Mouse (Mus musculus) activated CD4-positive, CD25-positive, alpha-beta regulatory T cell, adult 4 months (primary cell): ENCODE results near the gene Ptdss2. TPM values are rescaled to one million over a fixed set of nuclear protein-coding genes. Genes with fewer than 3 reads are reported as not detected.

Experiments
- ATAC-seq: one replicate; pipeline ENCODE4 v1.8.0; 2017
- polyA plus RNA-seq, 2 experiments: library from polyadenylated mRNA; unstranded; fragments of 100-300 nt; shearing (Covaris generic); gene quantifications; one replicate each; pipeline ENCODE4 v1.2.1; 2017

The Ptdss2 gene
- 1 to 10 TPM; 5.2 to 5.3 TPM for polyA plus RNA-seq

DNA sequence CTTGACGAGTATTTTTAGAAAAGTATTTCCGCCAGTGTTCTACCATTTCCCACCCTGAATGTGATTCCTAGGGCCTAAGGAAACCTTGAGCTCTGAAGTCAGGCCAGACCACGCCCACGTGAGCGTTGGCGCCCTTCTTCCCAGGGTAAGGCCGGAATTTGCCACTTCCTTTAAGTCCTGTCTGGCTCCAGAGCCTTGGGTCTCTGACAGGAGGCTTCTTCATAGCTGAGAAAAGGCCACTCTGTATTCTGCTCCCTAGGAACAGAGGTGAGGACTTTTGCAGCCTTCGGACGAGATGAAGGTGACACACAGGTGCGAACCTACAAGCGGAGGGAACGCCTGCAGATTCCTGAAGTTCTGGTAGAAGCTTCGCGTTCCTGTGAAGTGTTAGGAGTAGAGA, at the start of gene Ptdss2:
TSS of gene Ptdss2 (plus strand) at position 138 of the 400 bp plus-strand sequence.
- no peak for ATAC-seq

DNA sequence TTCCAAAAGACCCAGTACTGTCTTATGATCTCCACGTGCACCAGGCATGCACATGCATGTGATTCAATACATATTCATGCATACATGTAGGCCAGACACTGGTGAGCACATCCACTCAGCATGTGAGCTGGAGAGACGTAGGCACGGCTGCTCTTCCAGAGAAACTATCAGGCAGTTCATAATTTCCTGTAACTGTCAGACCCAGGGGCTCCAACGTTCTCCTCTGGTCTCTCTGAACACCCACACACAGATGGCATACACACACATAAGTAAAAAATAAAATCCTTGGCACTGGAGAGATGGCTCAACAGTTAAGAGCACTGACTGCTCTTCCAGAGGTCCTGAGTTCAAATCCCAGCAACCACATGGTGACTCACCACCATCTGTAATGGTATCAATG, 48.4 kb upstream of the Ptdss2 start:
- no peak for ATAC-seq

DNA sequence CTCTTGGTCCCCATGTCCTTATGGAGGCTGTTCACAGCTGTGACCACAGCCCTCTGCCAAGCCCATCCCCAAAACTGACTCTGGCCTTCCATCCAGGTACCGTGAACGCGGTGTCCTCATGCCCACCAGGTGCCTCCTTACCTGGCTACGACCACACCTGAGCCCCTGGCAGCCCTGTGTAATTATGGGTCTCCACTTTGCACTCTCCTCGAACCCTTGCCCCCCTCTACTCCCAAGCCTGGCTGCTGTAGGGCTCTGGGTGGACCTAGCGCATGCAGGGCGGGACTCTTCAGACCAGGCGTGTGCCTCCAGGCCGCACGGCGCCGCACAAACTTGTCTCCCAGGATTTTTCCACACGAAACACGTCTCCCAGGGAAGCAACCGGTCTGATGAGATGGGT, 44.3 kb upstream of the Ptdss2 start, which contains the start of gene Pkp3:
TSS of gene Pkp3 (plus strand) at position 378 of the 400 bp plus-strand sequence.
- ATAC-seq, result no peak

DNA sequence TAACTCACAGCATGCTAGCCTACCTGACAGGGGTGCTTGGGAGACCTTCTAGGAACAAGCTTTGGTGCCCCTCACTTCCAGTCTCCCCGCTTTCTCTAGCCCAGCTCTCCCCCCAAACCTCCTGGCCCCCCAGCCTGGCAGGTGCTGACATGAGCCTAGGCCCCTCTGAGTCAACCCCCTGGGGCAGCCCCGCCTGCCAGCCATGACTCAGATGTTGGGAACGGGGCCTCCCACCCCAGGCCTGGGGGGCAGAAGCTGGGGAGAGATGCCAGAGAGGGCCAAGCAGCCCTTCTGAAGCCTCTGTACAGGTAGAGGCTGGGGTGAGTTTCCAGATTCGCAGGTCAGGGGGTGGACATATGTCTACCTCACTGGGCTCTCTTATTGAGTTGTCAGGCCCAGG, 43.3 kb upstream of the Ptdss2 start:
- ATAC-seq, result no peak

DNA sequence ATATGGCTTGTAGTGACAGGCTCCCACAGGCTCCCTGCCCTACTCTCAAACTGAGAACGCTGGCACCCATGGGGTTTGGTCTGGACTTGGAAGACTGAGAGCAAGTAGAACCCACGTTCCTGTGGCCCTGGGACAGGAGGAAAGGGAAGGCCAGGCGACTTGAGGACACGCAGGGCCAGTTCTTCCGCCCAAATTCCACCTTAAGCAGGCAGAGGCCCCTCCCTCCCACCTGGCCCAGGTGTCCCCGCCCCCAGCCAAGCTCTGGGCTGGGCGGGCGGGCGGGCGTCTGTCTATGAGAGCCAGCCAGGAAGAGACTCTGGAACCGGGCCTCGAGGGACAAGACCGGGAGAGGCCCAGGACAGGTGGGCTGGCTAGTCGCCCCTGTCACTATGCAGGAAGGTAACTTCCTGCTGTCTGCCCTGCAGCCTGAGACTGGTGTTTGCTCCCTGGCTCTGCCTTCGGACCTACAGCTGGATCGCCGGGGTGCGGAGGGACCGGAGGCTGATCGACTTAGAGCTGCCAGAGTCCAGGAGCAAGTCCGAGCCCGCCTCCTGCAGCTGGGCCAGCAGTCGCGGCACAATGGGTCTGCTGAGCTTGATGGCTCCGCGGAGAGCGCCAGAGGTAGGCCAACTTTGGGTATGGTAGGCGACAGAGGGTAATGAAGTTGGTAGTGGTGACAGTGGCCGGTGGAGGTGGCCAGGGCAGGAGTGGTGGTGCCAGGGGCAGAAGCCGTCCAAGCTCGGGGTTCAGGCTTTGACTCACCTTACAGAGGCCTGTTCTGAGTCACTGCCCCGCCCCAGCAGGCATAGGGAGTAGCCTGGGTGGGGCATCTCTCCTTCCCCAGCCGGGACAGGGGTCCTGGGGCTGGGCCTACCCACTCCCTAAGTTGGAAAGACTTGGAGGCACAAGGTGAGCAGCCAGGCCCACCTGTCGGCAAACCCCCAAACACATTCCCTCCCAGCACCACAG, 42.4 kb upstream of the Ptdss2 start:
- ATAC-seq, result no peak

DNA sequence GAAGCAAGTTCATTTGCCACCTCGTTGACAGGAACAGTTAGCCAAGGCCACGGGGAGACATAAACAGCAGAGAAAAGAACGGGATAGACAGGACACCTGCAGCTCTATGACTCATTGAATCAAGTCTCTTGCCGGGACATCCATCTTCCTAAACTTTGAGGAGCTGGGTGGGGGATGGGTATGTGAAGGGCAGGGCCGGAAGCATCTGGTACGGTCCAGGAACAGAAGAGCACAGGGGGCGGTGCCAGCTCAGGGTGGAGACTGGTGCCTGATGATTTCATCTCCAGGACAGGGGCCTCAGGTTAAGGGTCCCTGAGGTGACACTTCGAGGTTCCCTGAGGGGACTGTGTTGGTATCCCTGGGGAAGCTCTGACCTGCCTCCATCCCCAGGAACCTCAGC, 34.3 kb upstream of the Ptdss2 start:
- peak; percentile 50 for ATAC-seq

DNA sequence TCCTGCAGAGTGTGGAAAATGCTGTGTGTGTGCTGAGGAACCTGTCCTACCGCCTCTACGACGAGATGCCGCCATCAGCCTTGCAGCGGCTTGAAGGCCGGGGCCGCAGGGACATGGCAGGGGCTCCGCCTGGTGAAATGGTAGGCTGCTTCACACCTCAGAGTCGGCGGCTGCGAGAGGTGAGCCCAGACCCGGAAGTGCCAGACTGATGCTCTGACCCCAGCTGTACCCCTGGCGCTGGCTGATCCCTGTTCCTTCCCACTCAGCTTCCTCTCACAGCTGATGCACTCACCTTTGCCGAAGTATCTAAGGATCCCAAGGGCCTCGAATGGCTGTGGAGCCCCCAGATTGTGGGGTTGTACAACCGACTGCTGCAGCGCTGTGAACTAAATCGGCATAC, 33.7 kb upstream of the Ptdss2 start:
- ATAC-seq, result peak; percentile 18

GRCm38 (mm10) chr7:141090228-141090627, 32.0 kb upstream of the Ptdss2 start:
- ATAC-seq, result no peak

- peak; percentile 59 for ATAC-seq
These were observed 30.0 kb upstream of the Ptdss2 start for GRCm38 (mm10) chr7:141092051-141092735.

GRCm38 (mm10) chr7:141093950-141094349, 28.2 kb upstream of the Ptdss2 start:
- no peak for ATAC-seq

- ATAC-seq, result no peak
These were observed 27.5 kb upstream of the Ptdss2 start for GRCm38 (mm10) chr7:141094487-141095205.

- peak; percentile 23 for ATAC-seq
These were observed 26.2 kb upstream of the Ptdss2 start for GRCm38 (mm10) chr7:141096021-141096420.

DNA sequence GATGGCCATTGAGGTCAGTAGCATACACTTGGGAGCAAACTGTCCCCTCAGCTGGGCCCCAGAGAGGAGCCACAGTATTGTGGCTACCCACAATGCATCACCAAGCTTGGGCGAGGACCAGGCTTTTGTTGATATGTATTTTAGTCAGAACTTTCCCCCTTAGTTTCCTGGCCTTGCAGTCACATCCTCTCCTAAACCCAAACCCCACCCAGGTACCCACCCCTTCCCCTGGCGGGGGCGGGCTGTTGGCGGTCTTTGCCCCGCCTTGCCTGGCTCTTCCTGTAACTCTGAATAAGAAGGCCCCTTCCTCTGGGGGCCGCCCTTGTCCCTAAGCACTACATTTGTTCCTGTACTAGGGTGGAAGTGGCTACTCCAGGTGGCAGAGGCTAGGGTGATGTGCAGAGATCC, 25.5 kb upstream of the Ptdss2 start:
- peak; percentile 73 for ATAC-seq

DNA sequence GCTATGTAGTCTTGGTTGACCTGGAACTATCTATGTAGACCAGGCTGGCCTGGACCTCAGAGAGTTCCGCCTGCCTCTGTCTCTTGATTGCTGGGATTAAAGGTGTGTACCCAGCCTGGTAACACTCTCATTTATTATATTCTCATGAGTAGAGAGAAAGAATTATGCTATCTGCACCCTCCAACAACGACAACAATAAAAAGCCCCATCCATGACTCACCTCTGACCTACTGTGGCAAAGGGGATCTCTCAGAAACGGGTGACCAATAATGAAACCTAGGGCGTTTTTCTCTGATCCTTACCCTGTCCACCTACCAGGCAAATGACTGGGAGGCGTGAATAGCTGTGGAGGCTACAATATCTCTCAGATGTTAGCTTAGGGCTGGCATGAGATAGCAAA, 25.0 kb upstream of the Ptdss2 start:
- no peak for ATAC-seq

DNA sequence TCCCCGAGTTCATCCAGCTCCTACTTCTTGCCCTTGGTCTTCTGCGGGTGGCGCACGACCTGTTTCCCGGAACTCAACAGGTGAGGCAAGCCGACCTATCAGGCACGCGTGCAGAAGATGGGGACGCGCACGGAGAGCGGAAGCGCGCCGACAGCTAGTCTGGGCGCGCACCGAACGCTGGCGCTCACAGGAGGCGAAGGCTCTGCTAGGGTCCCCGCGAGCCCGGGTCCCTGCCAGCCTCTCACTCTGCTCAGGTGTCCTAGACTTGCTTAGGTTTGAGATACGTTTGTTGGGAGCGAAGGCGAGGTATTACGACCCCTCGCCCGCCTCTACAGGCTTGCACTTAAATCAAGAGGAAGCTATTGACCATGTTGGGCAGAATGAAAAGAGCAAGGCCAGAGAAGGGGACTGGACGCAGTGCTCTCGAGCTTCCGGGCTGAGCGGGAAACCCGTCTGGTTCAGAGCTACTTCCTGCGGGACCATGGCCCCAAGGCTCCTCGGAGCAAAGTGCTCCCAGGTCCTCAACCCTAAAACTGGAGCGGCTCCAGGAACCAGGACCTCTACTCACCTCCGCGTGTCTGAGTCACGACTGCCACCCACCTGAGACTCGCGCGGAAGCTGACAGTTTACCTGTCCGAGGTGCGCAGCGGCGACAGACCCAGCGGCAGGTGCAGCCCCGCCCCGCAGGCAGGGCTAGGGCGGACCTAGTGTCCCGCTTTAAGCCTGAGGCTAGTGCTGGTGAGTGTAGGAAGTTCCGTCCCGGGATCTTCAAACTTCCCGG, 22.1 kb upstream of the Ptdss2 start, which contains the start of gene Sigirr:
TSS of gene Sigirr (minus strand) at position 662 of the 781 bp plus-strand sequence.
- ATAC-seq, result peak; percentile 54

DNA sequence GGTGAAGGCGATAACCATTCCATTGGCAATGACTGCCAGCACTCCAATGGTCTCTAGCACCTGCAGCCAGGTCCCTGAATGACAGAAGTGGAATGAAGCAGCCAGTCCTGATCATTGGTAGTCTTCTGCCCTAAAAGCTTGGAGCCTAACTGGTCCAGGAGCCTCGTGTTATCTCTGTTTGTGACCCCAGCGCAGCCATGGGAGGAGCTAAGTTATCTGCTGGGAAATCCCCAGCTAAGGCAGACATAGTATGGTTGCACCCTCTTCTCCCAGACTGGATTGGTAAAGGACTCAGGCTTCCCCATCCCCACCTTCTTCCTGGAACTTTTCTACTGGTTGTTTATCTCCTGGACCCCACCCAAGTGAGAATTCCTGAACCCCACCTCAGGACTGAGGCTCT, 19.0 kb upstream of the Ptdss2 start:
- no peak for ATAC-seq

GRCm38 (mm10) chr7:141115874-141116273, 6.3 kb upstream of the Ptdss2 start:
- no peak for ATAC-seq

GRCm38 (mm10) chr7:141117636-141118035, 4.5 kb upstream of the Ptdss2 start, which contains the start of gene Ano9:
Gene Ano9, minus strand, starts transcription at chr7:141117806.
- no peak for ATAC-seq

- ATAC-seq, result no peak
These were observed 2.7 kb upstream of the Ptdss2 start for GRCm38 (mm10) chr7:141119487-141119886.

DNA sequence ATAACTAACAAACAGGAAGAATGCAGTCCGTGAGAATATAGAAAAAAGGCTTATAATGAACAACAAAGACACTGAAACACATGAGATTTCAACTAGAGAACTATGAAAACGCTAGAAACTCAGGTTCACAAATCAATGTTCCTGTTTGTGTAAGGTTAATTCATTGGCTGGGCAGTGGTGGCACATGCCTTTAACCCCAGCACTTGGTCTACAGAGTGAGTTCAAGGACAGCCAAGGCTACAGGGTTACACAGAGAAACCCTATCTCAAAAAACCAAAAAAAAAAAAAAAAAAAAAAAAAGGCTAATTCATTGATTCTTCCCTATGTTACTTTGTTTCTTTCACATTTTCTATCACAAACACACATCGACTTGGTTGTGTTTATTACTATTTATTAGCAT, 1.6 kb upstream of the Ptdss2 start:
- ATAC-seq, result no peak

- no peak for ATAC-seq
These were observed 1.1 kb upstream of the Ptdss2 start for GRCm38 (mm10) chr7:141121051-141121531.
